ENCODE assay signal across 12 mouse cellular contexts in the genomic region with DNA sequence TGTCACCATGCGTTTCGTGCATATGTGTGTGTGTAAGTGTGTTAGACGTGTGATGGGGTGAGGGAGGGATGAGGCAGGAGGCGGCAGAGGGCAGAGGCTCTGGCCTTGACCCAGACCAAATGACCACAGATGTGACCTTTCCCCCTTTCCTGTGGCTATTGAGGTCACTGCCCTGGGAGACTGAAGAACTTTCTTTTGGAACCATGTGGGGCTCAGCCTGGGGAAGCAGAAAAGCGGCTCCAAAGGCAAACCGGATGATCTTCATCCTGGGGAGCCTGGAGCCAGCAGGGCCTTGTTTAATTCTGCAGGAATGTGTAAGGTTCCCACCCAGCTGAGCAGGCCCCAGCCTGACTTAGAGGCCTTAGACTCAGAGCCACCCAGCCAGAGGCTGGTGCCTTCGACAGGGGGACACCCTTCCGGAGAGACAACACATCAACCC. TPM values are rescaled to one million over a fixed set of nuclear protein-coding genes. Genes with fewer than 3 reads are reported as not detected.
DNase-seq lines count a peak whose midpoint lies in the region; ATAC-seq lines count a peak whose summit lies in the region.
"Had no signal": no experiment of that assay in that cellular context is flagged by ENCODE, and none has a peak within 500 bp of the region (broad histone marks: within the 10 kb centered on the region; RNA-seq: fewer than 3 reads in every experiment).

No protein-coding gene starts in this region.

- no peak overlapping the region for H3K4me2 ChIP-seq in limb, embryonic 12.5 days
- H3K4me2 ChIP-seq: liver, embryonic 12.5 days had no signal

- WGBS in heart, embryonic 10.5 days: 69% methylated on average over 8 of the region's 8 CpGs
- WGBS in limb, embryonic 12.5 days: 52% methylated on average over 8 of the region's 8 CpGs

- H3K9me3 ChIP-seq in heart, embryonic 10.5 days: no peaks in the 10 kb centered on the region
- H3K9me3 ChIP-seq in limb, embryonic 12.5 days: no peaks in the 10 kb centered on the region
- H3K9me3 ChIP-seq: liver, embryonic 12.5 days had no signal

- no peak for ATAC-seq in limb, embryonic 12.5 days (ENCODE audit: insufficient number of reproducible peaks, insufficient read depth, low FRiP score, low TSS enrichment, low read depth)
- ATAC-seq: activated CD4-positive, CD25-positive, alpha-beta regulatory T cell, adult 4 months; liver, embryonic 12.5 days had no signal

- H3K4me3 ChIP-seq in heart, embryonic 10.5 days: no peak overlapping the region
- H3K4me3 ChIP-seq in limb, embryonic 12.5 days (replicated peaks): no peak overlapping the region
- H3K4me3 ChIP-seq: liver, embryonic 12.5 days; myocyte had no signal

- no peak for DNase-seq in heart, embryonic 10.5 days (ENCODE audit: low spot score)
- no peak for DNase-seq in heart, postnatal 36 days
- DNase-seq in urinary bladder, adult 18-20 months (ENCODE audit: low spot score in 2 of 2): peak; percentile 53 to 64
- no peak for DNase-seq in urinary bladder, postnatal 25 days (ENCODE audit: low spot score)
- DNase-seq in left cerebral cortex, adult 18-20 months (ENCODE audit: low spot score in 2 of 2): no peak
- no peak for DNase-seq in adrenal gland, postnatal 25 days
- no peak for DNase-seq in left cerebral cortex, postnatal 4 days
- DNase-seq: spleen, adult 18-20 months had no signal

- H3K27ac ChIP-seq in heart, embryonic 10.5 days: peak overlapping the region; percentile 56
- peak overlapping the region; percentile 60 for H3K27ac ChIP-seq in limb, embryonic 12.5 days
- H3K27ac ChIP-seq: liver, embryonic 12.5 days had no signal

- H3K4me1 ChIP-seq in heart, embryonic 10.5 days: peaks cover 40% of the 10 kb centered on the region
- H3K4me1 ChIP-seq in limb, embryonic 12.5 days (replicated peaks): peaks cover 63% of the 10 kb centered on the region

- intact Hi-C loops in heart, postnatal 36 days (cut with DNase I): loop anchor here (2.0 kb wide), 1 partner anchor 487 kb away; no protein-coding TSS in a partner anchor
- intact Hi-C loops in left cerebral cortex, postnatal 4 days (cut with DNase I): no loop called here

- no peak overlapping the region for H3K9ac ChIP-seq in limb, embryonic 12.5 days (replicated peaks)
- H3K9ac ChIP-seq: liver, embryonic 12.5 days had no signal

- H3K36me3 ChIP-seq in heart, embryonic 10.5 days: no peaks in the 10 kb centered on the region
- H3K36me3 ChIP-seq in limb, embryonic 12.5 days: no peaks in the 10 kb centered on the region
- H3K36me3 ChIP-seq: liver, embryonic 12.5 days had no signal

- 0 out of 2 replicates have a peak, but pooled peaks cover 7% of the 10 kb centered on the region for H3K27me3 ChIP-seq in heart, embryonic 10.5 days (ENCODE audit: insufficient read depth, poor library complexity, severe bottlenecking)
- H3K27me3 ChIP-seq in limb, embryonic 12.5 days: 0 out of 2 replicates have a peak, but pooled peaks cover 4% of the 10 kb centered on the region
- H3K27me3 ChIP-seq: liver, embryonic 12.5 days had no signal

RNA-seq across cellular contexts. Expression of a gene that starts 49.6 kb away (rescaled TPM):
- polyA plus RNA-seq in heart, embryonic 10.5 days (2016; fragmentation: Nextera tagmentation; extraction: Ambion mirVana): 0.41 and 0.68 TPM in 2 replicates
- total RNA-seq in heart, postnatal 36 days (2021): under 1 TPM; 0.27 to 0.53 TPM
- 0.35 and 0.94 TPM in 2 replicates for polyA plus RNA-seq in limb, embryonic 12.5 days (2016; fragmentation: Nextera tagmentation; extraction: Ambion mirVana)
- under 1 TPM in 1 of 2 experiments, not detected in 1; 0.40 TPM for total RNA-seq in left cerebral cortex, adult 18-20 months (2021)
- 0.43 and 3.8 TPM in 2 replicates for total RNA-seq in adrenal gland, postnatal 25 days (2021)
- total RNA-seq in left cerebral cortex, postnatal 4 days (2021): under 1 TPM in 1 of 2 experiments, not detected in 1; 0.20 TPM
- polyA plus RNA-seq: myocyte had no signal

Comparison
In these comparisons a context has a peak if more than half of its experiments do, and no peak if none do; other contexts are left out.
1. DNase-seq: peak in urinary bladder, adult 18-20 months (2 of 2); none in heart, embryonic 10.5 days (single experiment), heart, postnatal 36 days (0 of 2), urinary bladder, postnatal 25 days (single experiment), left cerebral cortex, adult 18-20 months (0 of 2), adrenal gland, postnatal 25 days (single experiment) and left cerebral cortex, postnatal 4 days (single experiment).